Mouse (Mus musculus) limb, embryonic 14.5 days (tissue): ENCODE data around the gene Nacc2. TPM values are rescaled to one million over a fixed set of nuclear protein-coding genes. Genes with fewer than 3 reads are reported as not detected.

ENCODE experiments used
- ATAC-seq: fragments of 200-750 bp; cut with Nextera tagmentation; 2 replicates; pipeline ENCODE4 v1.8.0; 2017; ENCODE audit warnings: low read depth, moderate number of reproducible peaks, moderate TSS enrichment; ENCODE audit not compliant: low FRiP score
- DNase-seq: peaks from one replicate; pipeline ENCODE4 v3.0.0-alpha.2; 2015; ENCODE audit warnings: low spot score
- H3K27ac ChIP-seq: fragments of 300-500 bp; sonication (generic); replicated peaks from 2 replicates; pipeline ENCODE4 v1.5.1; 2014; ENCODE audit warnings: low read depth, mild to moderate bottlenecking, low read length, moderate library complexity, mixed read lengths
- H3K27me3 ChIP-seq: fragments of 300-500 bp; sonication (generic); 2 replicates; pipeline ENCODE4 v1.6.1; 2014; ENCODE audit warnings: low read length, mixed read lengths; ENCODE audit not compliant: control insufficient read depth, insufficient read depth
- H3K36me3 ChIP-seq: fragments of 300-500 bp; sonication (generic); 2 replicates; pipeline ENCODE4 v1.6.1; 2014; ENCODE audit warnings: mild to moderate bottlenecking, low read length, moderate library complexity, mixed read lengths; ENCODE audit not compliant: control insufficient read depth, insufficient read depth
- H3K4me1 ChIP-seq: fragments of 300-500 bp; sonication (generic); 2 replicates; pipeline ENCODE4 v1.6.1; 2014; ENCODE audit warnings: antibody characterized with exemption, low read length, mixed read lengths; ENCODE audit not compliant: control insufficient read depth, insufficient read depth
- H3K4me2 ChIP-seq: fragments of 300-500 bp; sonication (generic); replicated peaks from 2 replicates; pipeline ENCODE4 v1.6.1; 2014; ENCODE audit warnings: low read depth, mild to moderate bottlenecking, low read length, moderate library complexity; ENCODE audit not compliant: severe bottlenecking
- H3K4me3 ChIP-seq: fragments of 300-500 bp; sonication (generic); replicated peaks from 2 replicates; pipeline ENCODE4 v1.5.1; 2014; ENCODE audit warnings: low read length
- H3K9ac ChIP-seq: fragments of 300-500 bp; sonication (generic); 2 replicates; pipeline ENCODE4 v1.6.1; 2014; ENCODE audit warnings: mild to moderate bottlenecking, low read depth, low read length, moderate library complexity; ENCODE audit not compliant: severe bottlenecking
- H3K9me3 ChIP-seq: fragments of 300-500 bp; sonication (generic); 2 replicates; pipeline ENCODE4 v1.6.1; 2016; ENCODE audit warnings: low read length; ENCODE audit not compliant: control insufficient read depth
- POLR2A ChIP-seq: fragments of 200-500 bp; IDR thresholded peaks from 2 replicates; pipeline ENCODE4 v1.8.0; 2012; ENCODE audit warnings: inconsistent platforms, mild to moderate bottlenecking, moderate library complexity, borderline replicate concordance; ENCODE audit not compliant: insufficient read depth, insufficient read length; ENCODE audit errors: extremely low read depth
- WGBS: fragments of 180-500 bp; shearing (Covaris S2); extraction: QIAGEN DNeasy Blood & Tissue Kit; methylation state at CpG from one replicate; pipeline ENCODE4 v1.1.7; 2014; 5-methylcytosine and 5-hydroxymethylcytosine counted together
- polyA plus RNA-seq, 2 experiments: library from polyadenylated mRNA; depleted of rRNA in 1 of 2; stranded (reverse) in 1 of 2; unstranded in 1 of 2; fragments of >200 nt; fragmentation: Nextera tagmentation in 1 of 2; extraction: Ambion mirVana in 1 of 2; gene quantifications; 2 replicates each; pipeline versions ENCODE4 v1.2.1 to v1.2.3; 2012 to 2014

Nacc2 gene
- polyA plus RNA-seq, 2 experiments, result 5.0 to 6.4 TPM

DNA sequence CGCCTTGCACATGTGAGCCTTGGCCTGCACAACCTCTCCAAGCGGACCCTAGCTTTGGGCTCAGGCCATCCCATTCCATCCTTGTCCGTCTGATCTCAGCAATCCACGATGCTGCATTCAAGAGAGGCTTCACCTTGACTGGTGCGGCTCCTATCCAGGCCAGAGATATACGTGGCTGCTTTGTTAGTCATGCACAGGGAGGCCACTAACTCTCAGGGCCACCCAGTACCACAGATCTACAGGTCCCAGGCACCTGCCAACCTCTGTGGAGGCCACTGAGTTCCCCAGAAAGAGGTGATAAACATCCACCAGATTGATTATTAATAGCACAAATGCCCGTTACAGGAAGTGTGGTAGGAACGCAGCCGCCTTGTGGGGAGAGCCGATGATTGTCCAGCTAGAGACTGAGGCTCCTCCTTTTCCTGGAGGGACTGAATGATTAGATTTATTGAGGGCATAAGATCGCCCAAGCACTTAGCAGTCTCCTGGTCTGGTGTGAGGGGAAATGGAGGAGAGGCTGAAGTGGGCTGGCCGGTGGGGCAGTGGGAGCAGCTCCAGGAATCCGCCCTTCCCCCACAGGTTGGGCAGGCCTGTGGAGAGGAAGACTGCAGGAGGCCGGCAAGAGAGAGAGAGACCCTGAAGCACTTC, 81.7 kb downstream of the Nacc2 start:
- 49% methylated on average over 14 of the region's 14 CpGs for WGBS
- H3K36me3 ChIP-seq, result no peaks in the 10 kb centered on the region
- H3K9me3 ChIP-seq, result no peaks in the 10 kb centered on the region
- H3K4me3 ChIP-seq, result no peak overlapping the region
- H3K27ac ChIP-seq, result no peak overlapping the region
- H3K4me1 ChIP-seq, result no peaks in the 10 kb centered on the region
- no peak overlapping the region for H3K9ac ChIP-seq
- ATAC-seq (no peak), DNase-seq (no peak)
- TF ChIP-seq POLR2A, result no peak
- no peaks in the 10 kb centered on the region for H3K27me3 ChIP-seq
- H3K4me2 ChIP-seq, result no peak overlapping the region

DNA sequence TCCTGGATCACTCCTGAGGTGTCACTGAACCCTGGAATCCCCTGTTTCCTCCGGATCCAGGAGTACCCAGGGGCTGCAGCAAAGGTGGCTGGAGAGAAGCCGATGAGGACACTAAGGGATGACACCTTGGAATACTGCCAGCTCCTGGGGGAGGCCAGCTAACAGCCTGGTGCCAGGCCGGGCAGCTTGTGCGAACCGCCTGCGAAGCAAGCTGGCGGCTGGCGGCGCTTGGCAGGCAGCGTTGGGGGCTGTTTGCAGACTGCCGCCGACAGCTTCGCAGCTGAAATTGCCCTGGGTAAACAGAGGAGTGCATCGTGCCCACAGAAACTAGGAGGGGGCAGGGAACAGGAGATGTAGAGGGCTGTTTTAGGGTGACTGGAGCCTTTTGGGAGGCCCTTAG, 83.1 kb downstream of the Nacc2 start:
- no peak for TF ChIP-seq POLR2A
- Histone ChIP-seq H3K27me3 (no peaks in the 10 kb centered on the region), H3K4me2 (no peak overlapping the region), H3K4me1 (peaks cover 5% of the 10 kb centered on the region; the same call in 1 of the 2 replicates), H3K36me3 (no peaks in the 10 kb centered on the region), H3K9ac (no peak overlapping the region), H3K27ac (no peak overlapping the region), H3K9me3 (no peaks in the 10 kb centered on the region), H3K4me3 (no peak overlapping the region)
- ATAC-seq (no peak), DNase-seq (no peak)
- 61% methylated on average over 12 of the region's 14 CpGs for WGBS

DNA sequence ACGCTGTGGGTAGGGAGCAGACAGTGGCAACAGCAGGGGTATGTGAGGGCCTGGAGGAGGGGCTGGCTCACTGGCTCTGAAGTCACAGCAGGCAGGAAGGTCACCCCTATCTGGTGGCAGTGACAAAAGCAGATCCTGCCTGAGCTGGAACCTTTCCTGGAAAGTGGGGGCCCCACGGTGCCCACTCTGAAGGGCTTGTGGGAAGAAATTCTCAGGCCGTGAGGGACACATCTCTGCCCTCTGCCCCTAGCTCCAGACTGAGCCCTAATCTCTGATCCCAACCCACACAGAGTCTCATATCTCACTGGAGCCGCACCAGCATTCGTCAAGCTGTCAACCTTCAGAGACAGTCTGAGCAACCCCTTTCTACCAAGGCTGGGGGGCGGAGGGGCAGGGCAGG, 85.6 kb downstream of the Nacc2 start:
- ATAC-seq, result no peak
- DNase-seq, result no peak
- no peaks in the 10 kb centered on the region for H3K36me3 ChIP-seq
- no peak overlapping the region for H3K4me3 ChIP-seq
- H3K9me3 ChIP-seq, result no peaks in the 10 kb centered on the region
- peaks cover 9% of the 10 kb centered on the region for H3K4me1 ChIP-seq
- H3K9ac ChIP-seq, result no peak overlapping the region
- H3K27me3 ChIP-seq, result no peaks in the 10 kb centered on the region
- TF ChIP-seq POLR2A, result no peak
- 53% methylated on average over 6 of the region's 6 CpGs for WGBS
- no peak overlapping the region for H3K4me2 ChIP-seq
- H3K27ac ChIP-seq, result no peak overlapping the region

DNA sequence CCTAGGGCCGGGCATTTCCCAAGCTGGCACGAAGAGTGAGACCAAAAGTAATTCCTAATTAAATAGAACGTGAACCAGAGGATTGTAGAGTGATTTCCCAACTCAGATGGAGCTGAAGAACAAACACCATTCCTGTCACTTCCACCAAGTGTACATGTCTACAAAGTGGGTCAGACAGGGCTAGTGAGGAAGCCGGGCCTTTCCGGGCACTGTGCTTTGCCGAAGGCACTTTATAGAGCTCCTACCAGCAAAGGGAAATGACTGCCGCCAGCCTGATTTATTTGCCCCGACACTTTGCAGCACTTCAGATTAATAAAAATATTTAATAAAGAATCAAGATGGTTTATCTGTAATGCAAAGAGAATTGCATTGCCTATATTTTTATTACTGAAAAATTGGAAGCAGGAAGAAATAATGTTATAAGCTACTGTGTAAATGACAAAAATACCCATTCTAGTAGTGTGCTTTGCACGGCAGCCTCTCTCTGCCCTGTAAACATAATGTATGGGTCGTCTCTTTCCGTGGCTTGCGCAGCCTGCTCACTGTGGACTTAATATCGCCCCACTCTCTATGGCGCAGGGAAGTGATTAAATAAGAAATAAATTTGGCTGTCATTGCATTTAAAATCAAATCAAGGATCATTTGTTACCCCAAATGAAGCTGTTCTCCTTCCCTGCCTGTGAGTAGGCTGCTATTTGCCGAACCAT, 88.5 kb downstream of the Nacc2 start:
- Histone ChIP-seq H3K9ac (0 out of 2 replicates have a peak overlapping the region, but pooled peaks have one; percentile 31), H3K27me3 (no peaks in the 10 kb centered on the region), H3K4me1 (peaks cover 9% of the 10 kb centered on the region), H3K4me3 (no peak overlapping the region), H3K36me3 (no peaks in the 10 kb centered on the region), H3K4me2 (peak overlapping the region; percentile 19; the same call in 1 of the 2 replicates), H3K27ac (peak overlapping the region; percentile 33; the same call in 1 of the 2 replicates), H3K9me3 (no peaks in the 10 kb centered on the region)
- 44% methylated on average over 15 of the region's 15 CpGs for WGBS
- no peak for DNase-seq
- TF ChIP-seq POLR2A, result no peak
- no peak for ATAC-seq

DNA sequence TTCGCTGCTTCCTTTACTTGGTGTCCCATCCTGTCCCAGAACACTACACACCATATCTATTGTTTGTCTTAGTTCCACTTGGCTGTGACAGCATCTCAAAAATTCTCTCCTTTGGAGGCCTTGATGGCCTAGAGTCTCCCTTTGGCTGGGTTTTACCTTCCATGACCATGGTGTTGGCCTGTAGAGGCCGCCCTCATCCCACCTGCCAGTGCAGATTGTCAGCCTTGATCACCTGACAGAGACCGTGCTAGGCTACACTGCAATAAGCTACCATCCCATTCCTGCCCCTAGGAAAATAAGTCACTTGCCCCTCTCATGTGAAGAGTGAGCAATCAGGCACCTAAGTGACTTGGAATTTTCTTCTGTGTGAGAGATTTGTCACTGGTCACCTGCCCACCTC, 92.7 kb downstream of the Nacc2 start:
- 45% methylated on average over 3 of the region's 3 CpGs for WGBS
- DNase-seq, result no peak
- ATAC-seq, result no peak
- Histone ChIP-seq H3K9ac (no peak overlapping the region), H3K27me3 (no peaks in the 10 kb centered on the region), H3K4me1 (peaks cover 8% of the 10 kb centered on the region), H3K4me2 (no peak overlapping the region), H3K27ac (no peak overlapping the region), H3K36me3 (no peaks in the 10 kb centered on the region), H3K9me3 (no peaks in the 10 kb centered on the region), H3K4me3 (no peak overlapping the region)
- no peak for TF ChIP-seq POLR2A
